Mouse (Mus musculus) kidney, adult 8-10 months (tissue): Measurements from ENCODE around the gene Akap17b.

Experiments used
- DNase-seq, 2 experiments: peaks; one replicate each; pipeline ENCODE4 v3.0.0; 2022

The Akap17b gene

GRCm38 (mm10) chrX:36586629-36587303, 58.4 kb downstream of the Akap17b start:
- no peak for DNase-seq

- no peak for DNase-seq
Measured at GRCm38 (mm10) chrX:36562079-36562478, 83.1 kb downstream of the Akap17b start.

DNA sequence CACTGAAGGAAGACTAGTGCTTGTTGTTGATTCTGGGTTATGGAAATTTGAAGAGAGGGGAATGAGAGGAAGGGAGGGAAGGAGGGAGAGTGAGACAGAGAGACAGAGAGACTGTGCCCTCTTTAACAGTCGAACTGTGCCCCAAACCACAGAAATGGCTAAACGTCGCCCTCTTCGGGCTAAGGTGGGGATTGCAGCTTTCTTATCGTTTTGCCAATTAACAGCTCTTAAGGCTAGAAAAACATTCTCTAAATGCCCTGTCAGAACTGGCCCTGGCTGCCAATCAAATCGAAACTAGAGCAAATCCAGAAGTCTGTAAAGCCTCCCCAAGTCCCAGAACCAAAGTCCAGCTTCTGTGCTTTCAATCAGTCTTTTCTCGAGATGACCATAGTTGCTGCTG, 83.5 kb downstream of the Akap17b start:
- DNase-seq = peak; percentile 50 to 78

- DNase-seq = no peak
Measured at GRCm38 (mm10) chrX:36560170-36560569, 85.0 kb downstream of the Akap17b start.
